Mouse (Mus musculus): ENCODE measurements around the gene Daw1.

Gene Daw1

DNA sequence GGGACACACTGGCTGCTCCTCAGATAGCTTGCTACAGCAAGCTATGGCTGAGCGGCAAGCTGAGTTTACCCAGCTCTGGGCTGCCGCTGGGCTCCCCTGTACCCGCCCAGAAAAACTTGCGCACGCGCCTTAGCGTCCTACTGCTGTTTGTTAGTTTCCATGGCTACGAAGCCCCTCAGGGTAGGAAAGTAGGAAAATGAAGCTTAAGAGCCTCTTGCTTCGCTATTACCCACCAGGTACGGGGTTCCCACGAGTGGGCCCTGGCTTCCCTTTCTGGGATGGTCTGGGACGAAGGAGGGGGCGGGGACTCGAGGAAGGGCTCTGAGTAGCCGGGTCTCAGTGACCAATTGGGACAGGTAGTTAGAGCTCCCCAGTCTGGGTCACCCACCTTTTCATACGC lies at the start of gene Daw1:
TSS of gene Daw1 (plus strand) at position 150 of the 400 bp plus-strand sequence.
- DNase-seq, result peak; percentile 42 to 60

DNA sequence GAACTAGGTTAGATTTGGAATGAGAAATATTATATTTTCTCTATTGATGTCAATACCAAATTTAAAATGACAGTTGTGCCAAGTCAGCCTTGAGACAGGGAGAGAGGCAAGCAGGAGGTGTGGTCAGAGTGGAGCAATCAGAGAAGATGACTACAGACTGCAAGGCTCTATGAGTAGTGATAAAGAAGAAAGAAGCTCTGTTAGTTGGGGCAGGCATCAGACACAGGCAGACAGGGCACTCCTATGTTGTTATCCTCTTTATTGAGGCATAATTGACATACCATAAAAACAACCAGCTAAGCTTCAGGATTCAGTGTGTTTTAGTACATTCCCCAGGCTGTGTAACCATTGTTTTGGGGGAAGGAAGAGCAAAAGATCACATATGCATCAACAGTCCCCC lies 48.6 kb upstream of the Daw1 start:
- DNase-seq, result no peak

DNA sequence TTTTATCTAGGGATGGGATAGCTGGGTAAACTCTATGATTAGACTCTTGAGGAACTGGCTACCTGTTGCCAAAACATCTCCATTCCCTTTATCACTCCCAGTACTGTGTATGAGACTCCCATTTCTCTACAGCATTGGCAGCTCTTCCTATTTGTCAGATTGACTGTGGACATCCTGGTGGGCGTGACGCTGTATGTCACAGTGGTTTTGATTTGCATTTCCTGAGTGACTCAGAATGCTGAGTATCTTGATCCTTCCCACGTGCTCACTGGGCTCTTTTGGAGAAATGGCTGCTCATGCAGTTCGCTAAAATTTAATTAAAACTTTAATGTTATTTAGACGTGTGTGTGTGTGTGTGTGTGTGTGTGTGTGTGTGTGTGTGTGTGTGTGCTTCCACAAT lies 47.8 kb upstream of the Daw1 start:
- DNase-seq, result no peak

DNA sequence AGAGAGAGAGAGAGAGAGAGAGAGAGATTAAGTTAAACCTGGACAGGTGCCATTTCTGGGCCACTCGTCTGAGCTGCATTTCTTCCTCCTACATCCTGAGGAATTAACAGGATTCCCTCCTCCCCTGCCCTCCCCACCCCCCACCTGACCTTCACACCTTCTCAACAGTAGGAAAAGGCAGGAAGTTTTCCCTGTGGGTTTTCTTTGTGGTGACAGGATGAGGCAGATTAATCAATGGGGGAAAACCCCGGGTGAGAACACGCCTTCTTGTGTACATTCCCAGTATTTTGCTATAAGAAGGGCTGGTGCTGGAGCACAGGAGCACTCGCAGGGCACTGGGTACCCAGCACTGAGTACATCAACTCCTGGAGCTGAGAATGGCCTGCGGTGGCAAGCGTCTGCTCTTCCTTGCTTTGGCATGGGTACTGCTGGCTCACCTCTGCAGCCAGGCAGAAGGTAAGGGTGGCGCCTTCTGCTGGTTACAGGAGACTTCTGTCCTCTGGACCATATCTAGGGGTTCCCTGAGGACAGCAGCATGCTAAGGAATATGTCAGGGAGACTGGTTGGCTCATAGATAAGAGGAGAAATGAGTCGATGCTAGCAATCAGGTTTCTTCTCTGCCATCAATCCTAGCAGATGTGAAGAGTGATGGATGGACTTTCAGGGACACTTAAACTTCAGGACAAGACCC lies 43.0 kb upstream of the Daw1 start, which contains the start of gene Ccl20:
TSS of gene Ccl20 (plus strand) at position 320 of the 691 bp plus-strand sequence.
- no peak for DNase-seq

DNA sequence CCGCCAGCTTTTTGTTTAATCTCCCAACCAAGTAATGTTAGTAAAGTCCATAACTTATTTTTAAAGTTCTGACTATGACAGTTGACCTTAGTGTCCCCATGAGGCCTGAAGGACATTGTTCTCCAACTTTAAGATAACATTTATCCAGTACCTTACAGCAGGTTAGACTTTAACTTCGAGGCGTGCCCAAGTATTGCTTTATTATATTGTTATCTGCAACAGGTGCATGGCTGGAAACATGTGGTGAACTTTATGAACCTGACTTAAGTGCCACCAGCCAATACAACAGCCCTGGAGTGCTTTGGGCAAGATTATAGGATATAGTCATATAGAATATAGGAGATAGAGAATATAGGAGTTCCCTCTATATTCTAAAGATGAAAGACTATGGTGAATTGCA lies 42.3 kb upstream of the Daw1 start:
- DNase-seq, result no peak

DNA sequence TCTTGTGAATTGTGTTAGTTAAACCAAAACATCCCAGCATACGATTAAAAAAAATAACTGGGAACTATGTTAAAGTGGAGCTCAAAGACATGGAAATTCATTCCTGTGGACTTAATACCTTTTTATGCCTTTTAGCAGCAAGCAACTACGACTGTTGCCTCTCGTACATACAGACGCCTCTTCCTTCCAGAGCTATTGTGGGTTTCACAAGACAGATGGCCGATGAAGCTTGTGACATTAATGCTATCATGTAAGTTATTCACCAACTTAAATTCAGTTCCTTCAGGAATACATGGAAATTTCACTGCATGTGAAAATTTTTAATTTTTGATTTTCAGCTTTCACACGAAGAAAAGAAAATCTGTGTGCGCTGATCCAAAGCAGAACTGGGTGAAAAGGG lies 41.9 kb upstream of the Daw1 start:
- no peak for DNase-seq

DNA sequence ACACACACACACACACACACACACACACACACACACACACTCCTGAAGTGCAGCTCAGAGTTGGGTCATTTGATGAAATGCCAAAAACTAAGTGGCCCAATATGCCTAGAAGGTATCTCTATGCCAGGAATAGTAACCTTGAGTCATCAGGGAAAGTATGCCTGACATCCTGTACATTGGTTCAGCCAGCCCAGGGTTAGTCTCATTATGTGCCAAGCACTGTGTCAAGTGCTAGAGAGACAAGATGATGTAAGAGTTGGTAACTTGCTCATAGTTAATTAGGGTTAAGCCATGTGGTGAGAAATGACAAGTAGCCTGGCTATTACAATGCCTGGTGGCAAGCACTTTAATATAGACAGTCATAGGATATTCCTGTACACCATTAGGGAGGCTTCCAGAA lies 39.6 kb upstream of the Daw1 start:
- no peak for DNase-seq

DNA sequence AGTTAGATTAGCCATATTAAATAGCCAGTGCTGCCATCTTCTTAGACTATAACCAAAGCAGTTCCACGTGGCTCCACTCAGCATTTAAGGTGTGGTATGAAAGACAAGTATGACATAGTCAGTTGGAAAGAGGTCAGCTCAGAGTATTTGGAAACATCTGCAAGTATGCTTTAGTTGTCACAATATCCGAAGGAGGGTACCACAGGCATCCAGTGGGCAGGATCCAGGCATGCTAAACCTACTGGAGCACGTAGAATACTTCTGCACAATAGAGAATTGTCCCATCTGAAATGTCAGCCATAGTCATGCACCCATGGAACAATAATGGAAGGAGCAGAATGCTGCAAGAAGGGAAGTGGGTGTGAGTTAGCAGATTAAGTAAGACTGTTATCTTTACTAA lies 39.2 kb upstream of the Daw1 start:
- no peak for DNase-seq

DNA sequence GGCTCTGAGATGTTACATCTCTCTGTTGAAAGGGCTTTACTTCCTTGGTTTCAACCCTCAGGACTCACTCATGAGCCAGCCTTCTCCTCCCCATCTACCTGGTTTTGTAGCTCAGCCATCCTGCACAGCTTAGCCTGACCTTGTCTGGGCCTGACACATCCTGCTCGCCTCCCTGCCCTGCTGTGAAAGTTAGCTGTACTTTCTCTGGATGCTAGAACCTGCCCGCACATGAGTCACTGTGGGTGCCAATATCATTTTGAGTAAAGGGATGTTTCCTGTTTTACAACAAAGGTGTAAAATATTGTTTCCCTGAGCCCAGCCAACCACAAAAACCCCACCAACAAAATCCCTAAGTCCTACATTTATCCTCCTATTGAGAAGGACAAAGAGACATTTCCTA lies 36.4 kb upstream of the Daw1 start:
- no peak for DNase-seq

DNA sequence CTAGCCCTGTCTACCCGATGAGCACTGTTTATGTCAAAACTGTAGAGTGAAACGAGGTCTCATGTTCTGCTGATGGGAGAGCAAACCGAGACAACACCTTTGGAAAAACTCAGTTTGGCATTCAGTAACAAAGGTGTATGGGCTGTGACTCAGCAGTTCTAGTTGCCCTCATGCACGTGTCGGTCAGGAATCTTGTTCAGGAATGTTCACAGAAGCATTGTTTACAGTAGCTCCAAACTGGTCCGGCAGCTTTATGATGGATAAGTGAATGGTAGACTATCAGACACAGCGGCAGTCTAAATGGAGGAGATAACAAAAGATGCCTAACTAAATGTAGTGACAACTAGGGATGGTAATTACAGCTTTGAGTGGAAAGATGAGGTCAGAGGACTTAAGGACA lies 23.7 kb upstream of the Daw1 start:
- peak; percentile 66 to 80 for DNase-seq

DNA sequence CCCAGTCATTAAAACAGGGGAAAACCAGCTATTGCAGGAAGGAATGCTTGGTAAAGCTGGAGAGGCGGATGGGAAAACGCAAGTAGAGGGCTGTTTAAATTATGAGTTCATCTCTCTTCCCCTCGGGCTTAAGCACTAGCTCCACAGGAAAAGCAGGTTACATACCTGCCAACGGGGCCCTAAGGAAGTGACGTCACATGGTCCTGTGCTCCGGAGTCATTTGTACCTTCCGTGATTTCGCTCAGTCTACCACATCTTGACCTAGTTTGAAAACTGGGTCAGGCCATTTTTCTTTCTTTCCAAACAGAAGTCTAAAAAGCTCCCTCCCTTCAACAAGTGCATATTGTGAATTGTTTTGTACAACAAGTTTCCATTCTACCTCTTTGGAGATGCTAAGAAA lies 21.7 kb upstream of the Daw1 start:
- DNase-seq, result peak; percentile 25 to 51

DNA sequence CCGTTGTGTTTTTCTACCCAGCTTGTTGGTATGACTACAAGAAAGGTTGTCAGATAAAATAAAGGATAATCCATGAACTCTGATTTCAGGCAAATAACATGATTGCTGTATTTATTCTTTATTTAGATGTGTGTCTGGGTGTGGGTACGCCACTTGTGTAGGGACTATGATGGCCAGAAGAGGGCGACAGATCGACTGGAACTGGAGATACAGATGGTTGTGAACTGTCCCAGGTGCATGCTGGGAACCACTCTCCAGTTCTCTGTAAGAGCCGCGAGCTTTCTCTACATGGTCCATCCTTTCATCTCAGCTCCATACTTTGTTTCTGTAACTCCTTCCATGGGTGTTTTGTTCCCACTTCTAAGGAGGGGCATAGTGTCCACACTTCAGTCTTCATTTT lies 20.8 kb upstream of the Daw1 start:
- DNase-seq, result no peak

DNA sequence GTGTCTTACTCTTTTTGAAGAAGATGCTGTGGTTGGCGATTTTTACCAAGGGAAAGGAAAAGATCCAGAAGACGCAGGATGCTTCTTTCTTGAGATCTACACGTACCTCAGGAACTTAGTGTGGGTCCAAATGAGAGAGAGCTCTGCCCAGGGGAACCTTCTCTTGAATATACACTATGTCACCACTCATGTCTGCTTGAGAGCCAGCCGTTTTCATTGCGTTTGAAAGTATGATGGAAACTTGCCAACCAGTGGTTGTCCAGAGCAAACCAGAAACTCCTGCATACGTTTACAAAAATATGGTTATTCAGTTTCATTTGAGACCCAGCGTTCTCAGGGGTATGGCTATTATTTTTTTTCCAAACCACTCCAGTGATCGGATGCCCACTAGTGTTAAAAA lies 18.0 kb upstream of the Daw1 start:
- DNase-seq, result no peak

DNA sequence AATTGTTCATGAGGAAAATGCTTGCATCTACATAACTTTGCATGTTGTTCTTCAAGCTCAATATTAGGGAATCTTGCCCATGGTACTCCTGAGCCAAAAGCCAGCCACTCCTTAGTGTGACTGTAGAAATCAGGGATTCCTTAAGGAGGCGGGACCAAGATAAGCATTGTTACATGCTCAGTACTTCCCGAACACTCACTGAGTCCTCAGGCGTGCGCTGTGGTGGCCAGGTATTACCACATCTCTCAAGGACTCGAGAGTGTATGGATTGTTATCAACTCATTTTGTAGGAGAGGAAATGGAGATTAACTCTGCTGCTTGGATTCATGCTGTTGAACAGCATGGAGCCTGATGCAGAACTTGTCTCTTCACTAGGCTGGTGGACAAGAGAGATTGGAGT lies 17.5 kb upstream of the Daw1 start:
- peak; percentile 72 to 81 for DNase-seq

DNA sequence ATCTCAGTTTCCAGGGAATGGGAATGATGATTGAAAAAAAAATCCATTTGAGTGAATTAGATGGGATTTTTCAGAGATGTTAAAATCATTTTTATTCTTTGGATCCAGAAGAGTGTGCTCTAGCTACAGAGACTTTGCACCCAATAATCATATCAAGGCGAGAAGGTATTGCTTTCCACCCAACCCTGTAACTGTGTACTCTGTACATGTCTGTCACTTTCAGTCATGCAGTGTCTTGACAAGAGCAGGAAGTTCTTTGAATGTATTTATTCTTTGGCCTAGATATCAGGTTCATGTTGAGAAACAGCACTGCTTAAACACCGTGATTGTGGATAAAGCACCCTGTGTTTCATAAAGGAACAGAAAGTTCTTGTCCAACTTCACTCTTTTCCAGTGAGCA lies 13.0 kb upstream of the Daw1 start:
- DNase-seq, result no peak

DNA sequence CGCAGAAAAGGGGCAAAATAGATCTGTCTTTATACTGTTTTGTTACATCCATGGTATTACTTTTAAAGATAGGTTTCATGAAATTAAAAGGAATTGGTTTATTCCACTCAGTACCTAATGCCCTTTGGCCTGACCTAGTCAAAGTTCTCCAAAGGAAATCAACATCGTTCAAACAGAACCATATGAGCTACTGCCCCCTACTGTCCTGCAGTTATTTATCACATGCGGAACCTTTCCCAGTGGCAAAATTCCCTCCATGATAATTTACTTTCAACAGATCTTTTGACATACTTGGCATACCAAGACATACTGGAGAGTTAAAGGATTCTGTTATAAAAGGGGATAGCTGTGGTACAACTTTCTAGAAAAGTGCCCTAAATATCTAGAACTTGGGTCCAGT lies 9.3 kb upstream of the Daw1 start:
- DNase-seq, result peak in 1 of 2 experiments; percentile 39

DNA sequence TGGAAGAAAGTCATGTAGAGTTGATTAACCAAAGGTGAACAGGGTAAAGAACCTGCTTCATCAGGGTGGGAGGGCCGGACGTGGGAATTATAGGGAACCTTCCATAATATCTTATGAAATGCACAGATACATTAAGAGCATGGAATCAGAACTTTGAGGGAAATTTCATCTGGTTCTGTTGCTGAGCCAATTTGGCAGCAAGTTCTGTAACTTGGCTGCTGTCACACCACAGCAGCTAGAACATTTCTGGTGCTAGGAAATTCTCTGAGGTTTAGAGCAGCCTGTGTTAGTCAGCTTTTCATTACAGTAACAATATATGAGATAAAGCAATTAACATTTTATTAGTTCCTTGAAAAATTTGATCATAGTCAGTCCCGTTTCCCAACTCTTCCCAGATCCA lies 6.6 kb upstream of the Daw1 start:
- no peak for DNase-seq

DNA sequence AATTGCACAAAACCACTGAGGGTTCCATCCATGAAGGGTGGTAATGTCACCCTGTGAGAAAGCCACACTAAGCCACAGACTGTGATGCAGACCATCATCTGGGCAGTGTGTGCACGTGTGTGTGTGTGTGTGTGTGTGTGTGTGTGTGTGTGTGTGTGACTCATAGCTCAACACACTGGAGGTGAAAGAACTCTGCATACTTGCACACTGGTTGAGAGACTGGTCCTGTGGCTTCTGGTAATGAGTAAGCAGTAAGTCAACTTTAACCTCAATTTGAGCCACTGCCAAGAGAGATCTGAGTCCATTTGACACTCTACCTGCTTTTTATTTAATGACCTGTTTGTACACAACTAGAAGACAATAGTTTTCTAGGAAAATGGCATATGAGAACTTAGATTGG lies 2.7 kb upstream of the Daw1 start:
- peak in 1 of 2 experiments; percentile 9 for DNase-seq

DNA sequence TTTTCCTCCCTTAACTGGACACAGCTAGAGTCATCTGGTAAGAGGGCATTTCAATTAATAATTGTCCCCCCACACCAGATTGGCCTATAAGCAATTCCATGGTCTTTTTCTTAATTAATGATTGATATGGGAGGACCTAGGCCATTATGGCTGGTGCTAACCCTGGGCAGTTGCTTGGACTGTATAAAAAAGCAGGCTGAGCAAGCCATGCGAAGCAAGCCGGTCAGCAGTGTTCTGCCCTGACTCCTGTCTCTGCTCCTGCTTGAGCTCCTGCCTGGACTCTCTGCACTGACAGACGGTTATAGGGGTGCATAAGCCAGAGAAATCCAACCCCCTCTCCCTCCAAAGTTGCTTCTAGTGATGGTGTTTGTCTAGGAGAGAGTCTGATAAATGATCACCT lies 2.1 kb downstream of the Daw1 start:
- DNase-seq, result no peak

DNA sequence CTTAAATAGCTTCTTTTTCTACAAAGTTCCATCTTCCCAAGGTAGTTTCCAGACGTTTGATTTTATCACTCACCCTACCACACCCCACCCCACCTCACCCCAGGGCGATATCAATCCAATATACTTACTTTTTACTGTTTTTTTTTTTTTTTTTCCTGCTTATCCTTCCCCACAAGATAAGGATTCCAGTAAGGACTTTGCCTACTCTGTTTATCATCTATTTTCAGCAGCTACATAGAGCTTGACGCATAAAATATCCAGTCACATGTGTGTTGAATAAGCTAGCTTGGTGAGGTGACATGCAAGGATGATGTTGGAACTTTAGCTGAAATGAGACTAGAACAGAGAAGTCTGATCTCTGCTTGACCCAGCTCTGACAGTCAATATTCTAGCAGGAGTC lies 4.5 kb downstream of the Daw1 start:
- no peak for DNase-seq

DNA sequence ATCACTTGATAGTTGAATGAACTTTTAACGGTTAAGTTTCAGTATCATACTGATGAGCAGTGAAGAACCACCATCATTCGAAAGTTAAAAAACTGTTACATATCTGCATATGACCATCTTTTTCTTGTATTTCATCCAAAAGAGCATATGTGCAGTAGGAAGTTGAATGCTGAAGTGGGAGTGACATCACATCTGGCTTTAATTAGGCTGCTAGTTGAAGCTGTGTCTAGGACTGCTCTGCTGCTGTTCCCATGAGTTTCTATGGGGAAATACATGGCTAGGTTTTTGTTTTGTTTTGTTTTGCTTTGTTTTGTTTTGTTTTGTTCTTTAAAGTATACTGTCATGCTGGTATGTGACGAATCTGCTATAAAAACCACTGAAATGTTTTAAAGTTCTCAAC lies 9.6 kb downstream of the Daw1 start:
- no peak for DNase-seq

DNA sequence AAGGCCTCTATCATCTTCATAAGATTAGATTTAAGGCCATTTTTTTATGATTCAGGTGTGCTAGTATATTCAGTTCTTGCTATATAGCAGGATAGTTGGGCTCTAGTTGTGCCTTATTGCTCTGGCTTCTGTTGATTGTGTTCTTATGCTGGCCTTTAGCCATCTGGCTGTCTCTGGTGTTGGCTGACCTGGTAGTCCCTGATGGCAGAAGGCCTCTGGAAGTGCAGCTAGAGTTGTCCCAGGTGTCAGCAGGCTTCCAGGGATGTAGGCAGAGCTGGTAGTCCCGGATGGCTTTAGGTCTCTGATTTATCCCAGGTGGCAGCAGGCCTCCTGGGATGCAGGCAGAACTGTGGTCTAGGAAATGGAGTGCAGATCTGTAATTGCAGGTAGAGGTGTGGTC lies 16.4 kb downstream of the Daw1 start:
- no peak for DNase-seq

DNA sequence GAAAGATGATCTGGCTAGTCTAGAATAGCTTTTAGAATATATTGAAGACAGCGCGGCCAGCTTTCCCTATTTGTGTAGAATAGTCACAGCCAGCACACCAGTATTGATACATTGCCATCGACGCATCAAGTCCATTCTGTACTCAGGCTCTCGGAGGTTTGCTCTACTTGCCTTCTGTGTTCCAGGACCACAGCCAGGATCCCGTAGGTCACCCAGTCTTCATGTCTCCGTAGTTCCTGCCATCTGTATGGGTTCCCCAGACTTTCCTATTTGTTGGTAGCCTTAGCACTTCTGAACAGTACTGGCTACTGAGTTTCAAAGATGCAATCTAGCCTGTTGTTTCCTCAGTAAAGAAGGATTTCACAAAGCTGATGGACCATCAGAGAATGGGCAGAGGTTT lies 20.0 kb downstream of the Daw1 start:
- no peak for DNase-seq

DNA sequence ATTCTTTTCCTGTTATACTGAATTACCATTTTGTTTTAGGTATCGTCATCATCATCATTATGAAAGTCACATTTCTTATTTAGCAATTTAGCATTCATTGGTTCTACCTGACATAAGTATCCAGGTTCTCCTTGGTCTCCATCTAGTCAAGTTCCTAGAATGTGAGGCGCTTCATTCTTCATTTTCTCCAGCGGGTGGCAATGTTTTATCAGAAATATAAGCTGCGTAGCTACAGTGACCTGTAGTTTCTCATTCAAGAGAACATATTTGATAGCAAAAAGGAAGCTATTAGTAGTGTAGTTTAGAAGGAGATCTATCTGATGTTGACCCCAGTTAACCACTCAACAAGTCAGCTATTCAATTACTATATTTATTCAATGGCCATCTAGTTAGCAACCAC lies 21.9 kb downstream of the Daw1 start:
- DNase-seq, result no peak

DNA sequence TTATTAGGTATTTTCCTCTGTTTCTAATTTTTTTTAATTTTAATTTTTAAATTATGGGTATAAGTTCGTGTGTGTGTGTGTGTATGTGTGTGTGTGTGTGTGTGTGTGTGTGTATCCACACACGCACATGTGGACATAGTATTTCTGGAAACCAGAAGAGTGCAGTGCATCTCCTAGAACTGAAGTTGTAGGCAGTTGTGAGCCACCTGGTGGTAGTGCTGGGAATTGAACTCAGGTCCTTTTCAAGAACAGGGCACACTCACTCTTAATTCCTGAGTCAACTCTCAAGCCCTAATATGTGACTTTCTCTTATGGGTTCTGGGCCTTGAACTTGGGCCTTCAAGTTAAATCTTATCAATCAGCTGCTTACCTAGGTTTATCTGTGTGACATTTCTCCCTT lies 27.6 kb downstream of the Daw1 start:
- peak; percentile 33 to 44 for DNase-seq

DNA sequence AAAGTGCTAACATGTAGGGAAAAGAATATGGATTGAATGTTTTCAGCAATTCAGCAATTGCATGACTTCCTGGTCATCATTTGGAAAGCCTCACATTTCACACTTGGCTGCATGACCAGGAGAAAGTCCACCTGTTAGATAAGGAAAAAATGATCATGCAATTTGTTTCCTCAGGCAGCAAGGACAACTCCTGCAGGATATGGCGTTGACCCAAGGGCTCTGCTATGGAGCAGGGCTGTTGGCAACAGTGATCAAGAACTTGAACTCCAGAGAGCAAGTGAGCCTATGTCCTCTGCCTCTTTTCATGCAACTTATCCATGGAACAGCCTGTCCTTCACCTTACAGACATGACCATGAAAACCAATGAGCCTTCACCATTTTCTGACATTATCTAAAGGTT lies 50.4 kb downstream of the Daw1 start:
- DNase-seq, result no peak

All from lung, adult 18-20 months (tissue).